Mouse (Mus musculus) small intestine, adult 2 months (tissue): ENCODE data around the gene Stbd1.

ENCODE experiments used
- CTCF ChIP-seq: fragments of 200-500 bp; IDR thresholded peaks from 2 replicates; pipeline ENCODE4 v1.5.1; 2012; ENCODE audit warnings: low read depth, mild to moderate bottlenecking, control low read depth, inconsistent platforms, low read length, moderate library complexity, mixed read lengths; ENCODE audit not compliant: insufficient replicate concordance, insufficient read length; ENCODE audit errors: extremely low read depth
- POLR2A ChIP-seq: fragments of 200-500 bp; IDR thresholded peaks from 2 replicates; pipeline ENCODE4 v1.6.1; 2012; ENCODE audit warnings: low read depth, mild to moderate bottlenecking, control low read depth, inconsistent platforms, low read length, moderate library complexity

- no peak for TF ChIP-seq POLR2A
- no peak for TF ChIP-seq CTCF
These were observed 46.9 kb upstream of the Stbd1 start for GRCm38 (mm10) chr5:92555905-92556304.
